Mouse (Mus musculus) ovary, postnatal 36 days (tissue): ENCODE measurements at regions not wholly inside any gene's neighbourhood (a gene's known extent, or its start where the extent isn't known, plus 50 kb on each side); places are given as distances from the start of the nearest gene placed in this dataset.

Source experiments
- DNase-seq: peaks from one replicate; pipeline ENCODE4 v3.0.0; 2022; ENCODE audit warnings: low spot score, mixed read lengths

DNA sequence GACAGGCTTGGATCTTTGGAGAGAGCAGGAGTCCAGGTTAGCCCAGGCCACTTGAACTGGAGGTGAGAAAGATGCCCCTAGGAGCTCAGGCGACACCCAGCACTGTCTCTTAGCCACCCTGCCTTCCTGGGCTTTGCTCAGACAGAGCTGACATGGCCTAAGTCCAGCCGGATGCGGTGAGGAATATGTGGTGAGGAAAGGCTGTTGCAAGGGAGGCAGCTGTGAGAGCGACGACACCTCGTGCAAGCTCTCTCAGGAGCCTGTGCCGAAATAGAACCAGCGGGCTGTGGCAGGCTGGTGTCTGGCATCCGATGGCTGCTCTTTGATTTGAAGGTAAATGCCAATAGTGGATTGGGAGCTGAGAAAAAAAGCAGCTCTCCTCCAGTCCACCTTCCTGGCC lies 191.4 kb upstream of the Sdk2 start:
- no peak for DNase-seq

- DNase-seq: no peak
Measured at GRCm38 (mm10) chr11:114257756-114258155, 190.9 kb upstream of the Sdk2 start.

- DNase-seq: no peak
Measured at GRCm38 (mm10) chr11:114257061-114257460, 190.2 kb upstream of the Sdk2 start.

- no peak for DNase-seq
Measured at GRCm38 (mm10) chr11:114254344-114254743, 187.5 kb upstream of the Sdk2 start.

DNA sequence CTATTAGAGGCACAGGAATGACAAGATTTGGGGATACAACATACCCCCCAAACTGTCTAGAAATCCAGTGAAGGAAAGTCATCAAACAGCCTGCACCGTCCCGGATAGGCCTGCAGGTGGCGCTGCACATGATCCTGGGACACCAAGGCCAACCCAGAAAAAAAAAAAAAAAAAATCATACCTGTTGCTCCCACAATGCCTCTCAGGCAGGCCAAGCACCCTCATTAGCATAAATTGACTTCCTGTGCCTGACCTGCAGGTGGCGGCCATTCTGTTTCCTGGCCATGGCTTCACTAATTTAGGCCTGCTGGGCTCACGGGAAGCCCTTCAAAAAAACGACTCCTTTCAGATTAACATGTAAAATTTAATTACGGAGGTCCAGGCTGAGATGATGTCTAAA lies 184.8 kb upstream of the Sdk2 start:
- no peak for DNase-seq

GRCm38 (mm10) chr11:114249215-114249614 lies 182.4 kb upstream of the Sdk2 start:
- DNase-seq: no peak

- DNase-seq: no peak
Measured at GRCm38 (mm10) chr11:114248261-114248898, 181.5 kb upstream of the Sdk2 start.

GRCm38 (mm10) chr11:114239311-114239803 lies 172.5 kb upstream of the Sdk2 start:
- DNase-seq: no peak

DNA sequence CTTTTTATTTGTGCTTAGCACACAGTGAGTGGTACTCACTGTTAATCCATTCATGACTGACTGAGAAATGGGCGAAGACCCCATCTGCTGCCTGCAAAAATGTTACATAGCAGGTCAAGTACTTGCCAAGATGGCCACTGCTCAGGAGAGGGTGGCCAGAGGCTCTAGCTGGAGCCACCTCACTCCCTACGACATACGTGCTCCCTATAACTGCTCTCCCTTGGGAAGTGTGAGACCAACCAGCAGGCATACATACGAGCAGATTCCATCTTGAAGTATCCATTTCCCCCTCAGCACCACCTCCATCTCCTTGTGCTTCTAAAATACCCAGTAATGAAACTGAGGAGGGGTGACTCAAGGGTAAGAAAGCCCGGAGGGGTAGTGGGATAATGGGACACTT lies 172.0 kb upstream of the Sdk2 start:
- DNase-seq: no peak

GRCm38 (mm10) chr11:114238316-114238715 lies 171.5 kb upstream of the Sdk2 start:
- DNase-seq: no peak

GRCm38 (mm10) chr11:114234542-114234910 lies 167.7 kb upstream of the Sdk2 start:
- no peak for DNase-seq

- DNase-seq: no peak
Measured at GRCm38 (mm10) chr11:114233636-114234541, 167.0 kb upstream of the Sdk2 start.

DNA sequence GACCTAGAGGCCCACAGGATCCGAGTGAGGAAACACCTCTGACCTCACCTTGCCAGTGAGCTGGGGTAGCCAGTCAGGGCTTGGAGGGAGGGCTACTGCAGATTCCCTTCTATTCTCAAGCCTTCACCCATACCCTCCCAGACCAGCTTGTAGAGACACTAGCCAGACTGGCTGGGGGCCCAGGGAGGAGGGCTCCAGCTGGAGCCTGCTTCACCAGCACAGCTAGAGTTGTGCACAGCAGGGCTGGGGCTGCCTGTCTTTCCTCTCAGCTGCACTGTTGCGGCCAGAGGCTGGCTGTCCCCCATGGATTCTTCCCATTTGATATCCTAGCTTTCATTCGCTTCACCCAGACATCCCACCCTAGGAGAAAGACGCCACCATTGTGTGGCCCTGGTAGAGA lies 165.0 kb upstream of the Sdk2 start:
- no peak for DNase-seq

DNA sequence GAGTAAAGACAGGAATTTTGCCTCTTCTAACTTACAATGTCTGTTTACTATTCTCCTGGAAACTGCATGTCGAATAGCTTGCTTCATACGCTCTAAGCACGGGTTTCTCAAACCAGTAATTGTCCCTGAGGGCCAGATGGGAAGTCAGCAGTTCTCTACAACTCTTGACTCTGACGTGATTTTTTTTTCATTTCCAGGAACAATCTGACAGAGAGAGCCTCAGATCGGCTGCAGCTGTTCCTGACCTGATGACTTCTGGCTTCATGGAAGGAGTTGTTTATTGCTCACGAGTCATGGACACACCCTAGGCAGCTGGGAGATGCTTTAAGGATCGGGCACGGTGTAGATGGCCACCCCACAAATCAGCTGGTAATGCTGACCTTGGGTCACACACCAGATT lies 162.9 kb upstream of the Sdk2 start:
- no peak for DNase-seq

GRCm38 (mm10) chr11:114229196-114229595 lies 162.3 kb upstream of the Sdk2 start:
- DNase-seq: no peak

DNA sequence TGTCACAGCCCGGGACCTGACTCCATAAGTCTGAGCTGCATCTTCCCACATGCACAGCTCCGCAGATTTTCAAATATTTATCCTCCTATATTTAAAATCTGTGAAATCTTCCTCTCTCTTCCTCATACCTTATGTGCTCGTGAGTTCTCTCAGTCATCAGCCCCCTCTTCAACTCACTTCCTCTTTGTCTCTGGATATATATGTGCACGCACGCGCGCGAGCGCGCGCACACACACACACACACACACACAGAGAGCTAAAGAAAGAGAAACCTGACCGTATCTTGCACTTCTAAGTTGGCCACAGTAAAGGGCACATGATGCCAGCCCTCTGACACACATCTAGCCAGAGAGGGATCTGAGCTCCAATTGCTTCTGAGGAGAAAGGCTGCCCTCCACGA lies 159.7 kb upstream of the Sdk2 start:
- DNase-seq: no peak

DNA sequence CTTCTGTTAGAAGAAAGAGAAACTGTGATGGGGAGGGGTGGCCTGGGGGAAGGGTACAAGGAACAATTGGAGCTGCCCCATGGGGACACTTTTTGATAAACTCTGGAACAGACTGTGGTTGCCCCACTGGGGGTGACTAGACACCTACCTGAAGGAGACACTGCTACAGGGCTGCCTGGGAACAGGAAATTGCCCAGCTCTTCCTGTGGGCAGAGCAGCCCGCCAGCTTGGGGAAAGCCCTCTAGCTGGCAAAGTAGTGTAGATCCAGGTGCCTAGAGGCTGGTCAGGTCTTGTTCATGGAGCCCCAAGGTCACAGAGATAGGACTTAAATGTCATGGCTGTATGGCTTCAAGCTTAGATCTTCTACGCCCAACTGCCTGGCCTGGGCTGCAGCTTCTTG lies 157.9 kb upstream of the Sdk2 start:
- no peak for DNase-seq

DNA sequence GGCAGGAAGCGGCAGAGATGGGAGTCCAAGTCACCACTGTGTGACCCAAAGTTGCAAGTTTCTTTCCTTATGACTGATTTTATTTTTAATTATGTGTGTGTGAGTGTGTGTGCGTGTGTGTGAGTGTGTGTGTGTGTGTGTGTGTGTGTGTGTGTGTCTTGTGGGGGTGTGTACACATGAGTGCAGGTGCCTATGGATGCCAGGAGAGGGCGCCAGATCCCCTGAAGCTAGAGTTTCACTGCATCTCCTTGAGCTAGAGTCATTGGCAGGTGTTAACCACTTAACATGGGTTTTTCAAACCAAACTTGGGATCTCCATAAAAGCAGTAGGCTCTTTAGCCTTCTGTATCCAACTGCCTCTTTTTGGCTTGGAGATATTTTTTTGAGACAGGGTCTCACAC lies 156.2 kb upstream of the Sdk2 start:
- no peak for DNase-seq

DNA sequence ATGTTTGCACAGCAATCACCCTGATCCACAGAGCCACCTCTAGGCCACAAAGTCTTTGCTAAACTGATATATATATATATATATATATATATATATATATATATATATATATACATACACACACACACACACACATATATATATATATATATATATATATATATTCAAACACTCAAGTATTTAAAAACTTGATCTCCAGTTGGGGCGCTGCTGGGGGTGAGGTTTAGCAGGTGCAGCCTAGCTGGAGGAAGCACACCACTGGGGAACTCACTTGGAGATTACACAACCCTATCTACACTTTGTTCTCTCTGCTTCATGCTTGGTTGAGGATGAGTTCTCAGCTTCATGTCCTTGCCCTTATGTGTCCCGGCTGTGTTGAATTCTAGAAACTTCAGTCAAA lies 153.6 kb upstream of the Sdk2 start:
- DNase-seq: no peak

DNA sequence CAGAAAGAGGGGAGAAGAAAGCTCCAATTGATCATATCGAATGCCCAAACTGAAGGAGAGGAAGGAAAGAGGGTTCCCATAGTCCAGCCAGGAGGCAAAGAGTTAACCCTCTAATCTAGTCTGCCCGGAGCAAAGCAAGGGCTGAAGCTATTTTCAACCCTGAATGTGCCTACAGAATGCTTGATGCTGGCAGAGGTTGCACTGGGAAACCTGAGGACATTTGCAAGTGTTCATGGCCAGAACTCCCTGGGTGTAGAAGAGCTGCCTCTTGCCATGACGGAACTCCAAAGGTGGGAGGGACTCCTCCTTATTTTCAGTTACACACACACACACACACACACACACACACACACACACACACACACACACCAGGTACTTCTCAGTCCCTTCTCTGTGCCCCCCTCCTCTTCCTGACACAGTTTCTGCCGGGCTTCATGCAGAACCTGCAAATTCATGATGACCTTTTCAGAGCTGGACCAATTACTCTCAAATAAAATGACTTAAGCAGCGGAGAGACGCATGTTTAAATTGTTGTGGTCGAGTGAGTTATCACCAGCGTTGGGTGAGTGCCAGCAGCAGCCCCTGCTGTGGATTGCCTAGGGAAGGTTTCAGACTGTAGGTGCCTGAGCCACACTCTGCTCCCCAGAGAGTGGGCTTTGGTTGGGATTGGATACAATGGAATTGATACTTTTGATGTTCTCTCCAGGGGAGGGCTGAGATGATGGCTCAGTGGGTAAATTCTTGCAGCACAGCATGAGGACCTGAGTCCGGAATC lies 152.1 kb upstream of the Sdk2 start:
- DNase-seq: no peak

DNA sequence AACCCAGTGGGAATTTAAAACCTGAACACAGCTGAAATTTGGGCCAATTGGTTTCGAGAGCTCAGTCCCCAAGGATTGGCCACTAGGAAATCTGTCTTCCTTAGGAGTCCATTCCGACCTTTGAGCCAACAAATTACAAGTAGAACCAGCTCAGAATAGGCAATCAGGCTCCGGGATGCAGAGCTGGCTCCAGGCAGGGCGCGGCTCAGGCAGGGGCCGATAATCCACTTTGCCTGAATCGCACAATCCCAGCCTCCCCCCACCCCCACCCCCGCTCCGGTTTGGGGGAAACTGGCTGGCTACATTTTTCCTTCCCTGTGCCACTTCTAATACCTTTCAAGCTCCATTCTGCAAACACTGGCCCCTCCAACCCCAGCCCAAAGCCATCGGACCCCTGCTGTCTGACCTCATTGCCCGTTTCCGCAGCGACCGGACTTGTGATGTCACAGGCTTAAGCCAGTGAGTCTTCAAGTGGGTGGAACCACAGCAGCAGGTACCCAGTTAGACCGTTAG lies 150.5 kb upstream of the Sdk2 start:
- DNase-seq: no peak

DNA sequence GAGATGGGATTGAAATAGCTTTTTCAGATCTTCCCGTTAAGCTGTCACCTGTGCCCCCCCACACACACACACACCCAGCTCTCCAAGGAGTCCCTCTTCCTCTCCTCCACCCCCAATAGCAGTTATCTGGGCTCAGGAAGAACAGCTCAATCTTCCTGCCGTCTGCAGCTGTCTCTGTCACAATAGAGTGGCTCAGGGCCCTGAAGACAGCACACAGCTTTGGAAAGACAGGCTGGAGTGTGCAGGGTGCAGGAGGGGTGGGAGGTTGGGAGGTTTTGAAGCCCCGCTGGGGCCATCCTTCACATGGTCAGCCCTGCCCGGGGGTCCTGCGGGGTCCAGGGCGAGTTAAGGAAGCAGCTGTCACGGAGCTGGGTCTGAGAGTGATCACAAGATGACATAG lies 149.6 kb upstream of the Sdk2 start:
- no peak for DNase-seq

DNA sequence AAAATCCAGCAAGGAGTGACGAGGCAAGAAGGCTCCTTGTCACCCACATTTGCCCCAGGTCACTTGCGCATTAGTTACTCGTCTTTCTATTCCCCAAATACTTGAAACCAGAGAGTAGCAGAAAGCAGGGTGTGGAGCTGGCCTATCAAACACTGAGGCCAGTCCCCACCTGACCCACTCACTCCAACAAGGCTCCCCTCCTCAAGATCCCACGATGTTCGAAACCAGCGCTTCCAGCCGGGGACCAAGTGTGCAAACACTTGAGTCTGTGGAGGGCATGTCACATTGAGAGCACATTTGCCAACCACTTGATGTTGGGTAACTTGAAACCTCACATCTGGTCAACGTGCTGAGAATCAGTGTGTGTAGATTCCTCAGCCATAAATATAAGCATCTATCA lies 148.4 kb upstream of the Sdk2 start:
- no peak for DNase-seq
